27 mouse cellular contexts compared by ENCODE assay signal in genomic region chr15:100241780-100242179, GRCm38 (mm10). TPM values are rescaled to one million over a fixed set of nuclear protein-coding genes. Genes with fewer than 3 reads are reported as not detected.
"Had no signal": no experiment of that assay in that cellular context is flagged by ENCODE, and none has a peak within 500 bp of the region (broad histone marks: within the 10 kb centered on the region; RNA-seq: fewer than 3 reads in every experiment).

No protein-coding gene starts in this region.

- H3K4me1 ChIP-seq: intestine, embryonic 15.5 days; limb, embryonic 10.5 days; limb, embryonic 13.5 days; midbrain, embryonic 13.5 days had no signal

- H3K9ac ChIP-seq: intestine, embryonic 15.5 days; limb, embryonic 13.5 days; liver, embryonic 14.5 days; liver, postnatal 0 days; lung, embryonic 14.5 days; midbrain, embryonic 13.5 days had no signal

- DNase-seq: kidney, adult 18-20 months; kidney, postnatal 25 days; layer of hippocampus, adult 9-11 months; liver; liver, postnatal 0 days; lung, embryonic 14.5 days; thymus, adult 18-20 months; thymus, postnatal 14 days had no signal

- H3K27me3 ChIP-seq: intestine, embryonic 15.5 days; limb, embryonic 13.5 days; midbrain, embryonic 13.5 days had no signal

- H3K4me3 ChIP-seq: intestine, embryonic 15.5 days; layer of hippocampus, adult 2 months; limb, embryonic 10.5 days; limb, embryonic 13.5 days; midbrain, embryonic 13.5 days had no signal

- H3K9me3 ChIP-seq: intestine, embryonic 15.5 days; limb, embryonic 10.5 days; limb, embryonic 13.5 days; midbrain, embryonic 13.5 days had no signal

- ATAC-seq: intestine, embryonic 15.5 days; liver, postnatal 0 days; lung, postnatal 0 days; midbrain, embryonic 13.5 days; midbrain, embryonic 16.5 days had no signal

- H3K27ac ChIP-seq: intestine, embryonic 15.5 days; kidney, postnatal 0 days; layer of hippocampus, adult 2 months; limb, embryonic 10.5 days; limb, embryonic 13.5 days; liver, embryonic 14.5 days; macrophage; midbrain, embryonic 13.5 days had no signal

- H3K4me2 ChIP-seq: intestine, embryonic 15.5 days; limb, embryonic 13.5 days; lung, embryonic 14.5 days; midbrain, embryonic 13.5 days had no signal

RNA-seq across cellular contexts. Expression of gene Tmprss12, which starts 38.9 kb away (rescaled TPM):
- total RNA-seq: layer of hippocampus, adult 2 months; layer of hippocampus, postnatal 25 days; left cerebral cortex, adult 18-20 months; left cerebral cortex, postnatal 25 days had no signal
- polyA plus RNA-seq: intestine, embryonic 15.5 days; kidney, embryonic 14.5 days; kidney, postnatal 0 days; large intestine, adult 2 months; limb, embryonic 10.5 days; limb, embryonic 13.5 days; liver, embryonic 14.5 days; liver, postnatal 0 days; lung, embryonic 14.5 days; lung, postnatal 0 days; macrophage; midbrain, embryonic 13.5 days; midbrain, embryonic 16.5 days; neural tube, embryonic 11.5 days; neural tube, embryonic 14.5 days; small intestine, adult 2 months; spleen, adult 2 months had no signal
